Mouse (Mus musculus) embryonic facial prominence, embryonic 10.5 days (tissue): ENCODE data around the gene Gm15737. TPM values are rescaled to one million over a fixed set of nuclear protein-coding genes. Genes with fewer than 3 reads are reported as not detected.

ENCODE experiments used
- DNase-seq: peaks from one replicate; pipeline ENCODE4 v3.0.0-alpha.2; 2017; ENCODE audit warnings: low spot score
- H3K27ac ChIP-seq: fragments of 300-500 bp; sonication (generic); replicated peaks from 2 replicates; pipeline ENCODE4 v1.5.1; 2016; ENCODE audit warnings: mild to moderate bottlenecking
- H3K27me3 ChIP-seq: fragments of 300-500 bp; sonication (generic); replicated peaks from 2 replicates; pipeline ENCODE4 v1.6.1; 2016; ENCODE audit warnings: low read depth, mild to moderate bottlenecking; ENCODE audit not compliant: poor library complexity, severe bottlenecking
- H3K36me3 ChIP-seq: fragments of 300-500 bp; sonication (generic); replicated peaks from 2 replicates; pipeline ENCODE4 v1.6.1; 2016; ENCODE audit warnings: mild to moderate bottlenecking, moderate library complexity
- H3K4me1 ChIP-seq: fragments of 300-500 bp; sonication (generic); 2 replicates; pipeline ENCODE4 v1.6.1; 2016
- H3K4me3 ChIP-seq: fragments of 300-500 bp; sonication (generic); 2 replicates; pipeline ENCODE4 v1.5.1; 2016; ENCODE audit warnings: mild to moderate bottlenecking, moderate library complexity
- H3K9me3 ChIP-seq: fragments of 300-500 bp; sonication (generic); 2 replicates; pipeline ENCODE4 v1.6.1; 2016; ENCODE audit warnings: mild to moderate bottlenecking
- WGBS: fragments of 180-500 bp; shearing (Covaris S2); methylation state at CpG from one replicate; pipeline ENCODE4 v1.1.7; 2016; 5-methylcytosine and 5-hydroxymethylcytosine counted together
- polyA plus RNA-seq: library from polyadenylated mRNA; unstranded; fragments of >200 nt; fragmentation: Nextera tagmentation; extraction: Ambion mirVana; gene quantifications from 2 replicates; pipeline ENCODE4 v1.2.1, GENCODE M21; 2016

The Gm15737 gene
- polyA plus RNA-seq, 1 experiment from 2014 or later = not detected

GRCm38 (mm10) chr6:92921843-92922242 is 52.7 kb downstream of the Gm15737 start:
- H3K36me3 ChIP-seq = no peaks in the 10 kb centered on the region
- no peak for DNase-seq
- 53% methylated on average over 4 of the region's 4 CpGs for WGBS
- no peak overlapping the region for H3K4me3 ChIP-seq
- H3K27ac ChIP-seq = no peak overlapping the region
- no peaks in the 10 kb centered on the region for H3K27me3 ChIP-seq
- peaks cover 15% of the 10 kb centered on the region for H3K4me1 ChIP-seq
- H3K9me3 ChIP-seq = no peaks in the 10 kb centered on the region

DNA sequence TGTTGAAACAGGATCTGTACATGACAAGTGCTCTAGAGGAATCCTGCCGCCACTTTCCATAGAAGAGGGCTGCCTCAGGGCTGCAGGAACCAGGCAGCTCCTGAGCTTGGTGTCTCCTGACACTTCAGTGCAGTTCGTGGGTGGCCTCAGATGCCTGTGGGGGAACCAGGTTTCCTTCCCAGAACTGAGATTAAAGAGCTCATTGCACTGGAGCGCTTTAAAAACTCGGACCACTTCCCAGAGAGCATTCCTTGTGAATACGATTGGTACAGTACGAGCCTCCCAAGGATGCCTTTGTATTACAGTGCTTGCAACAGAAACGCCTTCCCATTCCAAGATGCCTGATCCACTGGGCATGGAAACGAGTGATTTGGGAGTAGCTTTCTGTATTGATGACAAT is 55.4 kb downstream of the Gm15737 start:
- H3K4me1 ChIP-seq = peaks cover 15% of the 10 kb centered on the region
- H3K36me3 ChIP-seq = no peaks in the 10 kb centered on the region
- no peaks in the 10 kb centered on the region for H3K27me3 ChIP-seq
- H3K9me3 ChIP-seq = no peaks in the 10 kb centered on the region
- no peak overlapping the region for H3K27ac ChIP-seq
- 64% methylated on average over 8 of the region's 8 CpGs for WGBS
- no peak overlapping the region for H3K4me3 ChIP-seq
- DNase-seq = no peak

DNA sequence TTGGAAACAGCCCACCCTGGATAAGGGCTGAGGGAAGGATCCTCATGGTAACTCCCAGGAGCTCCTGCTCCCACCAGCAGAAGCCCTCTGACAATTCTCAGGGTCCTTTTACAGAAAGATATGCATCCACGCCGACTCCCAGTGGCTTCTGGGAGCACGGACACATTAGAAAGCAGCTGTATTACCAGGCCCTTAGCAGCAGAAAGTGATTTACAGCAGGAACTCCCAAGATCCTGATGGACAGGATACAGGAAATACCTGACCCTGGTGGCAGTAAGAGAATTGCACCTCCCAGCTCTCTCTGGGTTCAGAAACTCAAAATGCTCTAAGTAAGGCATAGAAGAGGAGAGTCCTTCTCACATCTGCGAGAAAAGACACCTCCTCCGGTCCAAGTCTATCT is 59.1 kb downstream of the Gm15737 start:
- DNase-seq = no peak

More for the DNA sequence above, 59.1 kb downstream of the Gm15737 start:
- peaks cover 18% of the 10 kb centered on the region for H3K36me3 ChIP-seq
- H3K4me1 ChIP-seq = peaks cover 5% of the 10 kb centered on the region; the same call in 1 of the 2 replicates
- no peaks in the 10 kb centered on the region for H3K9me3 ChIP-seq
- no peak overlapping the region for H3K4me3 ChIP-seq
- 88% methylated on average over 5 of the region's 5 CpGs for WGBS
- H3K27me3 ChIP-seq = no peaks in the 10 kb centered on the region
- no peak overlapping the region for H3K27ac ChIP-seq

Other genes with a start within 250 kb of the Gm15737 start
- 4.9 and 5.3 TPM in 2 replicates for gene Prickle2, start 163.2 kb upstream of the Gm15737 start, polyA plus RNA-seq
- 1.5 TPM in 2 replicates for gene A730049H05Rik, start 52.9 kb upstream of the Gm15737 start, polyA plus RNA-seq
- 3.8 and 4.2 TPM in 2 replicates for gene Adamts9, start 74.1 kb downstream of the Gm15737 start, polyA plus RNA-seq